Mouse (Mus musculus) hindbrain, embryonic 16.5 days (tissue): ENCODE measurements around the gene Aire. TPM values are rescaled to one million over a fixed set of nuclear protein-coding genes. Genes with fewer than 3 reads are reported as not detected.

ENCODE experiments used
- ATAC-seq: fragments of 200-750 bp; cut with Nextera tagmentation; 2 replicates; pipeline ENCODE4 v1.8.0; 2017; ENCODE audit warnings: moderate TSS enrichment, moderate library complexity
- H3K27ac ChIP-seq: fragments of 300-500 bp; sonication (generic); 2 replicates; pipeline ENCODE4 v1.5.1; 2014; ENCODE audit warnings: low read depth, mild to moderate bottlenecking, control low read depth, low read length, moderate library complexity
- H3K27me3 ChIP-seq: fragments of 300-500 bp; sonication (generic); replicated peaks from 2 replicates; pipeline ENCODE4 v1.6.1; 2014; ENCODE audit warnings: low read length; ENCODE audit not compliant: control insufficient read depth, insufficient read depth
- H3K36me3 ChIP-seq: fragments of 300-500 bp; sonication (generic); 2 replicates; pipeline ENCODE4 v1.6.1; 2014; ENCODE audit warnings: mild to moderate bottlenecking, low read length, moderate library complexity, mixed read lengths; ENCODE audit not compliant: control insufficient read depth, insufficient read depth
- H3K4me1 ChIP-seq: fragments of 300-500 bp; sonication (generic); 2 replicates; pipeline ENCODE4 v1.6.1; 2014; ENCODE audit warnings: low read depth, low read length; ENCODE audit not compliant: control insufficient read depth, insufficient read depth
- H3K4me2 ChIP-seq: fragments of 300-500 bp; sonication (generic); 2 replicates; pipeline ENCODE4 v1.6.1; 2014; ENCODE audit warnings: mild to moderate bottlenecking, low read length, control low read depth, moderate library complexity
- H3K4me3 ChIP-seq: fragments of 300-500 bp; sonication (generic); 2 replicates; pipeline ENCODE4 v1.5.1; 2014; ENCODE audit warnings: mild to moderate bottlenecking, low read length, control low read depth, moderate library complexity
- H3K9ac ChIP-seq: fragments of 300-500 bp; sonication (generic); 2 replicates; pipeline ENCODE4 v1.6.1; 2014; ENCODE audit warnings: low read depth, mild to moderate bottlenecking, control low read depth, low read length, moderate library complexity
- H3K9me3 ChIP-seq: fragments of 300-500 bp; sonication (generic); 2 replicates; pipeline ENCODE4 v1.6.1; 2014; ENCODE audit warnings: mild to moderate bottlenecking, low read length, moderate library complexity; ENCODE audit not compliant: control insufficient read depth
- WGBS: fragments of 180-500 bp; shearing (Covaris S2); extraction: QIAGEN DNeasy Blood & Tissue Kit; methylation state at CpG from one replicate; pipeline ENCODE4 v1.1.7; 2014; 5-methylcytosine and 5-hydroxymethylcytosine counted together
- polyA plus RNA-seq: library from polyadenylated mRNA; unstranded; fragments of >200 nt; fragmentation: Nextera tagmentation; extraction: Ambion mirVana; gene quantifications from 2 replicates; pipeline ENCODE4 v1.2.1, GENCODE M21; 2015

The Aire gene
- polyA plus RNA-seq, 1 experiment from 2014 or later, result 0.06 TPM

DNA sequence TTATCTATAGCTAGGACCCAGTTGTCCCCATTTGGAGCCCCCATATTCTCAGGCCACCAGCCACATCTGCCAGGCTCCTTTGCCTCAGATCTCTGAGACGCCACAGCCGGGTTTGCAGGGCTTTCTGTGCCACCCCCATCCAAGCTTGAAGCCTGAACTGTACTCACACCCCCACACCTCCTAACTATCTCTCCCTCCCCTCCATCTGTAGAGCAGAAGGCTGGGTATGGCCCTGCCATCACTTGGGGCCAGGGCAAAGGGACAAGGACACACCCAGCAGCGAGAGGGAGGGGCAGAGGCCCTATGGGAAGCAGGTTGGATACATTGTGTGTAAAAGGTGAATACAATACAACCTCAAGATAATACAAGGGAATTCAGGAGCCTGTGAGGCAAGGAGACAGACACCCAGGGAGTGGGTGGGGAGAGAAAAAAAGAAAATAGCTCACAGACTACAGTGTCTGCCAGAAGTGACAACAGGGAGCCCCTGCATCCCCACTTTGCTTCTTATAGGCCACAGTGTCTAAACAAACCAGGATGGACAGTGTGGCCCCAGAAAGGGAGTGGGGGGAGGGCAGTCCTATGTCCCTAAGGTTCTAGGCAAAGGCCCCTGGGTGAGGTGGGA is 38.8 kb downstream of the Aire start:
- peaks cover 25% of the 10 kb centered on the region for H3K36me3 ChIP-seq
- WGBS, result 89% methylated on average over 3 of the region's 3 CpGs
- no peaks in the 10 kb centered on the region for H3K27me3 ChIP-seq
- H3K9ac ChIP-seq, result no peak overlapping the region
- no peak overlapping the region for H3K27ac ChIP-seq
- peaks cover 32% of the 10 kb centered on the region for H3K4me1 ChIP-seq
- no peak overlapping the region for H3K4me2 ChIP-seq
- no peak for ATAC-seq
- H3K9me3 ChIP-seq, result no peaks in the 10 kb centered on the region
- H3K4me3 ChIP-seq, result no peak overlapping the region

DNA sequence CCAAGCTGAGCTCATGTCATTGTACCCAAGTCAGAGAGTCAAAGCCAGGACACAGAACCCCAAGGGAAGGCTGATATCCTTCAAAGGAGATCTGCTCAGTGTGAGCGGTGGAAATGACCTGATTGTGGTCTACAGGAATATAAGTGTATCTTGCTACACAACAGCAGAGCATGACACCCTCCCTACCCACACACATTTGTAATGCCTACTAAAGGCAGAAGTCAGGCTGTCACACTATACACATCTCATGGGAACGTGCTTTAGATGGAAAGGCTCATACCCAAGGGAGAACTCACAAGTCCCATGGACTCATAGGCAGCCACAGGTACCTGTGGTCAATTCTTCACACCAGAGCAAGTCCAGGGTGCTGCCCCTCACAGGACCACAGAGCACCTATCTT is 41.1 kb downstream of the Aire start:
- H3K36me3 ChIP-seq, result peaks cover 35% of the 10 kb centered on the region
- ATAC-seq, result no peak
- H3K9me3 ChIP-seq, result no peaks in the 10 kb centered on the region
- no peak overlapping the region for H3K27ac ChIP-seq
- no peaks in the 10 kb centered on the region for H3K27me3 ChIP-seq
- peaks cover 17% of the 10 kb centered on the region for H3K4me1 ChIP-seq
- H3K4me3 ChIP-seq, result no peak overlapping the region
- WGBS, result 96% methylated on average over 2 of the region's 2 CpGs
- no peak overlapping the region for H3K4me2 ChIP-seq
- no peak overlapping the region for H3K9ac ChIP-seq

DNA sequence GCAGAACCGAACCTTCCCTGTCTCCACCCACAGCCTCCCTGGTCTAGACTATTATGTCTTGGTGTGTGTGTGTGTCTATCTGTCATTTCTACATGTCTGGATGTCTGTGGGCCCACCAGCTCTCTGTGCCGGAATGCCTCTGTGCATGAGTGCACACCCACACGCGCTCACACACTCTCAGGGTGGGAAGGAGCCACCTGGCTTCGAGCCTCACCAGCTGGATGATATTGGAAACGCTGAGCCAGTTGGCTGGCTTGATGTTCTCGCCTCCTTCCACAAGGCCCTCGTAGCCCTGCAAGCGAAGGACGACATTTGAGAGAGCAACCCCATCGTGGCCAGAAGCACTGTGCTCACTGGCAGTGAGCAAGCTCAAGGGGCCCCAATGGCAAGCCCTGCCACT is 41.6 kb downstream of the Aire start:
- H3K4me2 ChIP-seq, result no peak overlapping the region
- H3K27me3 ChIP-seq, result no peaks in the 10 kb centered on the region
- 83% methylated on average over 11 of the region's 11 CpGs for WGBS
- no peaks in the 10 kb centered on the region for H3K9me3 ChIP-seq
- peaks cover 35% of the 10 kb centered on the region for H3K36me3 ChIP-seq
- ATAC-seq, result no peak
- H3K9ac ChIP-seq, result no peak overlapping the region
- H3K4me3 ChIP-seq, result no peak overlapping the region
- H3K27ac ChIP-seq, result no peak overlapping the region
- peaks cover 12% of the 10 kb centered on the region for H3K4me1 ChIP-seq

DNA sequence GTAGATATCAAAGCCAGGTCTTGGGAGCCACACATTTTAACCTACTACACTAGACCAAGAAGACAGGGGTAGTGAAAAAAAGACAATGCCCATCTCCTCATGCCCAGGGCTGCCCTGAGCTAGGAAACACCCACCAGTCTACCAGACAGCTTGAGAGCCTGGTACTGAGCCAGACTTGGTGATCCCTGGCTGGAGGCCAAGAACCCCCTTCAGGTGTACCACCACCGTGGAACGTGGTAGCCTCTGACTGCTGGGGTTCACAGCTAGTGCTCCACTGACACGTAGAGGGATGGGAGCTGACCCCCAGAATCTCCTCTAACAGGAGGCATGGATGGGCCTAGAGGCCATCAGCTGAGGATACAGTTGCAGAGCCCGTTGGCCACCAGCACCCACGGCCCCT is 43.2 kb downstream of the Aire start:
- WGBS, result 94% methylated on average over 5 of the region's 5 CpGs
- H3K9ac ChIP-seq, result no peak overlapping the region
- H3K4me1 ChIP-seq, result no peaks in the 10 kb centered on the region
- no peak overlapping the region for H3K4me2 ChIP-seq
- H3K4me3 ChIP-seq, result no peak overlapping the region
- peaks cover 45% of the 10 kb centered on the region for H3K36me3 ChIP-seq
- ATAC-seq, result no peak
- no peaks in the 10 kb centered on the region for H3K27me3 ChIP-seq
- H3K27ac ChIP-seq, result no peak overlapping the region
- H3K9me3 ChIP-seq, result no peaks in the 10 kb centered on the region

DNA sequence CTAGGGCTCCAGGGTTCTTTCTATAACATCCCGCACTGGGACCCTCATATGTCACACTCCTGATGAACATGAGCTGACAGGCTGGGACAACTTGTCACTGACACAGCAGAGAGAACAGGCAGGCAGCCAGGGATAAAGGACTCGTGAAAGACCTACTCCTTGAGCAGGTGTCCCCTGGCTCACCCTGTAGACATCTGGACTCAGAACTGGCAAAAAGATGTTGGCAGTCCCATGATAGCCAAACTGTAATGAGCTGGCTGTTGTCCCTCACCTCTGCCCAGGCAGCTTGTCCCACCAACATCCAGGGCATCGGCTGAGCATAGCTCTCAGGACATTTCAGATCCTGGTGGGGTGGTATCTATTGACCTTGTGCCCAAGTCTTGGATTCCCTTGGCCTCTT is 47.8 kb downstream of the Aire start:
- peaks cover 56% of the 10 kb centered on the region for H3K36me3 ChIP-seq
- H3K9ac ChIP-seq, result no peak overlapping the region
- H3K4me3 ChIP-seq, result no peak overlapping the region
- H3K27ac ChIP-seq, result no peak overlapping the region
- no peaks in the 10 kb centered on the region for H3K4me1 ChIP-seq
- H3K4me2 ChIP-seq, result no peak overlapping the region
- ATAC-seq, result no peak
- no peaks in the 10 kb centered on the region for H3K9me3 ChIP-seq
- 90% methylated on average over 3 of the region's 3 CpGs for WGBS
- H3K27me3 ChIP-seq, result no peaks in the 10 kb centered on the region

GRCm38 (mm10) chr10:77985775-77986174 is 57.6 kb downstream of the Aire start:
- Histone ChIP-seq H3K27ac (no peak overlapping the region), H3K4me2 (no peak overlapping the region), H3K9me3 (no peaks in the 10 kb centered on the region), H3K9ac (no peak overlapping the region), H3K4me3 (no peak overlapping the region), H3K36me3 (peaks cover 28% of the 10 kb centered on the region), H3K4me1 (no peaks in the 10 kb centered on the region), H3K27me3 (no peaks in the 10 kb centered on the region)
- 80% methylated on average over 5 of the region's 5 CpGs for WGBS
- no peak for ATAC-seq

DNA sequence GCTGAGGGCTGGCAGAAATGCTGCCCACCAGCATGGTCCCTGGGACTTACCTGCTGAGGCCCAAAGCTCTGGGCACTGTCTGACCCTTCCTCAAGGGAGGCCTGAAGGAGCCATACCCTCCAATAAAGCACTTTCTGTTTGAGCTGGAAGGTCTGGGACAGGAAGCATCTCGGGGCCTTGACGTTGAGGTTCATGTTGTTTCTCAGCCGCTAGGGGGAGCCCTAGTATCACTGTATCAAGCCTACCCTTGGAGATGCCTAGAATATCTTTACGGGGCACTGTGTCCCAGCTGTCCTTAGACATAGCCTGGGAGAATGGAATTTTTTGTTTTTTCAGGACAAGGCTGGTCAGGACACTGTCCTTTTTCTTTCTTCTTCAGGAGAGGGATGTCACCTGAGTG is 58.8 kb downstream of the Aire start:
- Histone ChIP-seq H3K27me3 (no peaks in the 10 kb centered on the region), H3K4me2 (no peak overlapping the region), H3K36me3 (peaks cover 17% of the 10 kb centered on the region), H3K9ac (no peak overlapping the region), H3K9me3 (no peaks in the 10 kb centered on the region), H3K4me1 (no peaks in the 10 kb centered on the region), H3K4me3 (no peak overlapping the region), H3K27ac (no peak overlapping the region)
- WGBS, result 2% methylated on average over 4 of the region's 4 CpGs
- peak; percentile 56 for ATAC-seq

Other genes starting within 250 kb of the Aire start
- gene Gm9639, start 248.5 kb downstream of the Aire start, polyA plus RNA-seq, result not detected in 2 replicates
- not detected in 2 replicates for gene Gm19668, start 244.5 kb downstream of the Aire start, polyA plus RNA-seq
- not detected in 2 replicates for gene Gm9507, start 231.8 kb downstream of the Aire start, polyA plus RNA-seq
- not detected in 2 replicates for gene Gm2696, start 228.9 kb downstream of the Aire start, polyA plus RNA-seq
- not detected in 2 replicates for gene Krtap10-4, start 216.5 kb downstream of the Aire start, polyA plus RNA-seq
- gene Krtap10-10, start 207.7 kb downstream of the Aire start, polyA plus RNA-seq, result not detected in 2 replicates
- gene Gm36176, start 196.8 kb downstream of the Aire start, polyA plus RNA-seq, result not detected in 2 replicates
- gene Gm10318, start 190.8 kb downstream of the Aire start, polyA plus RNA-seq, result not detected in 2 replicates
- gene Gm3285, start 181.6 kb downstream of the Aire start, polyA plus RNA-seq, result not detected in 2 replicates
- 23.7 and 25.7 TPM in 2 replicates for gene Lrrc3, start 141.1 kb downstream of the Aire start, polyA plus RNA-seq
- gene Trpm2, start 73.0 kb downstream of the Aire start, polyA plus RNA-seq, result 7.8 and 9.9 TPM in 2 replicates
- gene 1810043G02Rik, start 65.1 kb downstream of the Aire start, polyA plus RNA-seq, result 53.9 and 56.7 TPM in 2 replicates
- 140 and 145 TPM in 2 replicates for gene Pfkl, start 33.5 kb downstream of the Aire start, polyA plus RNA-seq
- not detected in 2 replicates for gene Dnmt3l, start 1.7 kb downstream of the Aire start, polyA plus RNA-seq
- 0.94 and 1.2 TPM in 2 replicates for gene Icosl, start 25.7 kb upstream of the Aire start, polyA plus RNA-seq
- 31.8 and 35.4 TPM in 2 replicates for gene D10Jhu81e, start 126.2 kb upstream of the Aire start, polyA plus RNA-seq
- gene Pwp2, start 141.5 kb upstream of the Aire start, polyA plus RNA-seq, result 15.9 and 17.0 TPM in 2 replicates
- gene Trappc10, start 201.0 kb upstream of the Aire start, polyA plus RNA-seq, result 11.3 and 21.5 TPM in 2 replicates